Mouse (Mus musculus): ENCODE data around the gene Rfx8. TPM values are rescaled to one million over a fixed set of nuclear protein-coding genes. Genes with fewer than 3 reads are reported as not detected.

Gene Rfx8
- total and polyA plus RNA-seq, 3 experiments = 0.20 to 0.35 (median 0.26) TPM

- Histone ChIP-seq H3K79me2 (replicated peaks; ENCODE audit: control insufficient read depth, insufficient read depth, low read length) (no peaks in the 10 kb centered on the region), H3K4me1 (ENCODE audit: control insufficient read depth, insufficient read depth, low read length) (no peaks in the 10 kb centered on the region; the same call in none of the 2 replicates), H3K36me3 (ENCODE audit: control insufficient read depth, insufficient read depth, low read length) (no peaks in the 10 kb centered on the region), H3K9ac (ENCODE audit: low read depth, low read length) (no peak overlapping the region), H3K4me3 (no peak overlapping the region), H3K27ac (no peak overlapping the region), H3K27me3 (ENCODE audit: control insufficient read depth, insufficient read depth, low read length) (no peaks in the 10 kb centered on the region)
- TF ChIP-seq POLR2A (IDR thresholded peaks at IDR 0.05; ENCODE audit: insufficient read depth, low read depth, low read length) = no peak
- no peak for TF ChIP-seq EP300 (IDR thresholded peaks at IDR 0.05; ENCODE audit: insufficient read depth, low read depth, low read length)
- no peak for TF ChIP-seq CTCF (IDR thresholded peaks at IDR 0.05)
- no peak for DNase-seq
- WGBS = 63% methylated on average over 6 of the region's 6 CpGs
- intact Hi-C loops (cut with DNase I) = no loop called here
Measured at GRCm38 (mm10) chr1:39688573-39688972, 32.2 kb downstream of the Rfx8 start.

- intact Hi-C loops (cut with DNase I) = loop anchor here (1.0 to 2.0 kb wide), 3 partner anchors 71 to 296 kb away; no protein-coding TSS in a partner anchor
- WGBS = 61% methylated on average over 9 of the region's 9 CpGs
Measured at GRCm38 (mm10) chr1:39687279-39687678, 33.5 kb downstream of the Rfx8 start.

GRCm38 (mm10) chr1:39685841-39686240, 35.0 kb downstream of the Rfx8 start:
- H3K4me3 ChIP-seq = no peak overlapping the region
- TF ChIP-seq POLR2A (IDR thresholded peaks at IDR 0.05; ENCODE audit: insufficient read depth, low read depth, low read length) (no peak), CTCF (IDR thresholded peaks at IDR 0.05) (peak; percentile 90), EP300 (IDR thresholded peaks at IDR 0.05; ENCODE audit: insufficient read depth, low read depth, low read length) (0 out of 2 replicates have a peak, but pooled peaks have one; percentile 60)
- H3K79me2 ChIP-seq (replicated peaks; ENCODE audit: control insufficient read depth, insufficient read depth, low read length) = no peaks in the 10 kb centered on the region
- no peaks in the 10 kb centered on the region; the same call in none of the 2 replicates for H3K4me1 ChIP-seq (ENCODE audit: control insufficient read depth, insufficient read depth, low read length)
- H3K27ac ChIP-seq = no peak overlapping the region
- intact Hi-C loops (cut with DNase I) = loop anchor here (1.0 to 2.0 kb wide), 3 partner anchors 75 to 297 kb away; no protein-coding TSS in a partner anchor
- H3K36me3 ChIP-seq (ENCODE audit: control insufficient read depth, insufficient read depth, low read length) = no peaks in the 10 kb centered on the region
- H3K27me3 ChIP-seq (ENCODE audit: control insufficient read depth, insufficient read depth, low read length) = no peaks in the 10 kb centered on the region
- WGBS = 6% methylated on average over 1 of the region's 1 CpGs
- H3K9ac ChIP-seq (ENCODE audit: low read depth, low read length) = no peak overlapping the region
- peak; percentile 80 to 82 for DNase-seq

More at GRCm38 (mm10) chr1:39687279-39687678, 33.5 kb downstream of the Rfx8 start:
- TF ChIP-seq CTCF (IDR thresholded peaks at IDR 0.05) (no peak), EP300 (IDR thresholded peaks at IDR 0.05; ENCODE audit: insufficient read depth, low read depth, low read length) (no peak), POLR2A (IDR thresholded peaks at IDR 0.05; ENCODE audit: insufficient read depth, low read depth, low read length) (no peak)
- H3K4me1 ChIP-seq (ENCODE audit: control insufficient read depth, insufficient read depth, low read length) = no peaks in the 10 kb centered on the region; the same call in none of the 2 replicates
- no peak for DNase-seq
- no peaks in the 10 kb centered on the region for H3K79me2 ChIP-seq (replicated peaks; ENCODE audit: control insufficient read depth, insufficient read depth, low read length)
- H3K9ac ChIP-seq (ENCODE audit: low read depth, low read length) = no peak overlapping the region
- no peak overlapping the region for H3K4me3 ChIP-seq
- no peak overlapping the region for H3K27ac ChIP-seq
- no peaks in the 10 kb centered on the region for H3K36me3 ChIP-seq (ENCODE audit: control insufficient read depth, insufficient read depth, low read length)
- no peaks in the 10 kb centered on the region for H3K27me3 ChIP-seq (ENCODE audit: control insufficient read depth, insufficient read depth, low read length)

GRCm38 (mm10) chr1:39681638-39682037, 39.2 kb downstream of the Rfx8 start:
- Histone ChIP-seq H3K27me3 (ENCODE audit: control insufficient read depth, insufficient read depth, low read length) (no peaks in the 10 kb centered on the region), H3K4me3 (no peak overlapping the region), H3K79me2 (replicated peaks; ENCODE audit: control insufficient read depth, insufficient read depth, low read length) (no peaks in the 10 kb centered on the region), H3K9ac (ENCODE audit: low read depth, low read length) (no peak overlapping the region), H3K36me3 (ENCODE audit: control insufficient read depth, insufficient read depth, low read length) (no peaks in the 10 kb centered on the region), H3K27ac (no peak overlapping the region), H3K4me1 (ENCODE audit: control insufficient read depth, insufficient read depth, low read length) (no peaks in the 10 kb centered on the region; the same call in 1 of the 2 replicates)
- 95% methylated on average over 5 of the region's 5 CpGs for WGBS
- no peak for DNase-seq
- TF ChIP-seq CTCF (IDR thresholded peaks at IDR 0.05) (no peak), EP300 (IDR thresholded peaks at IDR 0.05; ENCODE audit: insufficient read depth, low read depth, low read length) (no peak), POLR2A (IDR thresholded peaks at IDR 0.05; ENCODE audit: insufficient read depth, low read depth, low read length) (no peak)
- intact Hi-C loops (cut with DNase I) = loop anchor here (2.0 kb wide), 1 partner anchor 67 kb away; no protein-coding TSS in a partner anchor

GRCm38 (mm10) chr1:39680546-39680945, 40.3 kb downstream of the Rfx8 start:
- H3K36me3 ChIP-seq (ENCODE audit: control insufficient read depth, insufficient read depth, low read length) = no peaks in the 10 kb centered on the region
- H3K27ac ChIP-seq = no peak overlapping the region
- no peak overlapping the region for H3K9ac ChIP-seq (ENCODE audit: low read depth, low read length)
- intact Hi-C loops (cut with DNase I) = loop anchor here (2.0 kb wide), 1 partner anchor 66 kb away; no protein-coding TSS in a partner anchor
- no peak for TF ChIP-seq POLR2A (IDR thresholded peaks at IDR 0.05; ENCODE audit: insufficient read depth, low read depth, low read length)
- no peak for TF ChIP-seq EP300 (IDR thresholded peaks at IDR 0.05; ENCODE audit: insufficient read depth, low read depth, low read length)
- TF ChIP-seq CTCF (IDR thresholded peaks at IDR 0.05) = peak; percentile 60
- no peak overlapping the region for H3K4me3 ChIP-seq
- no peaks in the 10 kb centered on the region for H3K79me2 ChIP-seq (replicated peaks; ENCODE audit: control insufficient read depth, insufficient read depth, low read length)
- 0 out of 2 replicates have a peak, but pooled peaks cover 1% of the 10 kb centered on the region for H3K4me1 ChIP-seq (ENCODE audit: control insufficient read depth, insufficient read depth, low read length)
- H3K27me3 ChIP-seq (ENCODE audit: control insufficient read depth, insufficient read depth, low read length) = no peaks in the 10 kb centered on the region
- WGBS = 78% methylated on average over 6 of the region's 6 CpGs
- DNase-seq = no peak

GRCm38 (mm10) chr1:39678883-39679282, 41.9 kb downstream of the Rfx8 start:
- intact Hi-C loops (cut with DNase I) = no loop called here
- H3K9ac ChIP-seq (ENCODE audit: low read depth, low read length) = no peak overlapping the region
- H3K27me3 ChIP-seq (ENCODE audit: control insufficient read depth, insufficient read depth, low read length) = no peaks in the 10 kb centered on the region
- H3K36me3 ChIP-seq (ENCODE audit: control insufficient read depth, insufficient read depth, low read length) = no peaks in the 10 kb centered on the region
- no peak for TF ChIP-seq CTCF (IDR thresholded peaks at IDR 0.05)
- TF ChIP-seq EP300 (IDR thresholded peaks at IDR 0.05; ENCODE audit: insufficient read depth, low read depth, low read length) = no peak
- no peak for TF ChIP-seq POLR2A (IDR thresholded peaks at IDR 0.05; ENCODE audit: insufficient read depth, low read depth, low read length)
- 0 out of 2 replicates have a peak, but pooled peaks cover 1% of the 10 kb centered on the region for H3K4me1 ChIP-seq (ENCODE audit: control insufficient read depth, insufficient read depth, low read length)
- no peak overlapping the region for H3K4me3 ChIP-seq
- 91% methylated on average over 8 of the region's 8 CpGs for WGBS
- H3K27ac ChIP-seq = no peak overlapping the region
- DNase-seq = no peak
- H3K79me2 ChIP-seq (replicated peaks; ENCODE audit: control insufficient read depth, insufficient read depth, low read length) = no peaks in the 10 kb centered on the region
